Mouse (Mus musculus): Measurements from ENCODE around the gene Akap7. TPM values are rescaled to one million over a fixed set of nuclear protein-coding genes. Genes with fewer than 3 reads are reported as not detected.
"Not testable (repeated sequence)": the region's sequence is repeated elsewhere in the genome, so short reads cannot be mapped to it uniquely, and the experiment has no call there.

Akap7 gene
- total RNA-seq, 2 experiments from 2014 or later = 58.5 to 65.0 TPM

DNA sequence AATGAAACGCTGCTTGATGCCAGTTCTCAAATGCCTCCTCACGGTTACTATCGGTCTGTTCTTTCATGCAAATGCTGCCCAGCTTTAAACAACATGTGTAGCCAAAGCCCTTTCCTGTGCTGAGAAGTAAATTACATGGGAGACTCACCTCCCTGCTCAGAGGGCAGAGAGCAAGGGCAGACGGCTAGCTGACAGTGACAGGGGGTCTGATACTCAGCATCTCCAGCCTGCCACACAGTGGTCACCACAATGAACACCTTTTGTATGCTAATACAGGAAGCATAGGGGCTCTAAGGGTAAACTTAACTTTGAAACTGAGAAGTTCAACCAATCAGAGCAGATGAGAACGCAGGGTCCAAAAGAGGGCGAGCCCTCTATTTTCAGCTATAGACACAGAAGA lies 99.8 kb downstream of the Akap7 start:
- intact Hi-C loops (cut with DNase I) = no loop called here
- DNase-seq (ENCODE audit: low spot score in 2 of 2) = no peak

GRCm38 (mm10) chr10:25200691-25201090 lies 107.0 kb downstream of the Akap7 start:
- DNase-seq (ENCODE audit: low spot score in 2 of 2) = no peak
- intact Hi-C loops (cut with DNase I) = no loop called here

DNA sequence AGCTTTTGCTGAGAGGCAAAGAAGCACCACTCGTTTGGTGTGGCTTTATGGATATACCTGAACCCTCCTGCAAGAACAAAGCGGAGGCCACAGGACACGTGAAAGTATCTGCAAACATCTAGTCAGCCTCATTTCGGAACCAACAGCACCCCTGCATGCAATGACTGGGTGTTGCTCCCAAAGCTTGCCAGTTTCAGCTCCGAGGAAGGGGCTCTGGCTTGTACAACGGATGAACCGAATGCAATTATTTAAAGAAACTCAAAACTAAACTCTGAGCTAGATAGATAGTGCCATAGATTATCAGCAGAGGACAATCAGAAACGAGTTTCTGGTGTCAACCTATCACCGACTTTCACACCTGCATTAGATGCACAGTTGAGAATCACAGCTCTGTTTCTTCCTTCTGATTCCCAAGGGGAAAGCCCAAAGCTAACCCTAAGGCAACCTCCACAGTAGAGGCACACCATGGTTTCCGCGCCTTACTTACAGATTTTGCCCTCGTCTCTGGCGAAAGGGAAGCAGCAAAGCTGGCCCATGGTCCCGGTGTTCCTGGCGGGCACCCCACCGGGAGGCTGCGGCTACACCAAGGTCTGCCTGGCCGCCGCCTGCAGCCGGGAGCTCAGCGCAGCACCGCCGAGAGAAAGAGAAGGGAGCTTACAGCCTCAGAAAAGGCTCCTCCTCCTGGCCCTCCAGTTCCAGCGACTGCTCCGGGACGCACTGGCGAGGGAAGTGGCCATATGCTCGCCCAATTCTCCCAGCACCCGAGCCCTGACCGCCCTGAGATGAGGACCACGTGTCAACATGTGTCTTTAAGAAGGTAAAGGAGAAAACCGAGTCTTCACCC lies 107.9 kb downstream of the Akap7 start:
- DNase-seq (ENCODE audit: low spot score in 2 of 2) = peak; percentile 71 to 77
- intact Hi-C loops (cut with DNase I) = loop anchor here (5.0 kb wide), 1 partner anchor 47 kb away; no protein-coding TSS in a partner anchor

- intact Hi-C loops (cut with DNase I) = loop anchor here (5.0 kb wide), 1 partner anchor 46 kb away; no protein-coding TSS in a partner anchor
- DNase-seq (ENCODE audit: low spot score in 2 of 2) = peak; percentile 38 to 39
Measured at GRCm38 (mm10) chr10:25198575-25198974, 109.1 kb downstream of the Akap7 start.

GRCm38 (mm10) chr10:25198048-25198447 lies 109.6 kb downstream of the Akap7 start:
- intact Hi-C loops (cut with DNase I) = loop anchor here (5.0 kb wide), 1 partner anchor 46 kb away; no protein-coding TSS in a partner anchor
- no peak for DNase-seq (ENCODE audit: low spot score in 2 of 2)

GRCm38 (mm10) chr10:25192180-25193073 lies 115.2 kb downstream of the Akap7 start:
- intact Hi-C loops (cut with DNase I) = no loop called here
- DNase-seq (ENCODE audit: low spot score in 2 of 2) = no peak

DNA sequence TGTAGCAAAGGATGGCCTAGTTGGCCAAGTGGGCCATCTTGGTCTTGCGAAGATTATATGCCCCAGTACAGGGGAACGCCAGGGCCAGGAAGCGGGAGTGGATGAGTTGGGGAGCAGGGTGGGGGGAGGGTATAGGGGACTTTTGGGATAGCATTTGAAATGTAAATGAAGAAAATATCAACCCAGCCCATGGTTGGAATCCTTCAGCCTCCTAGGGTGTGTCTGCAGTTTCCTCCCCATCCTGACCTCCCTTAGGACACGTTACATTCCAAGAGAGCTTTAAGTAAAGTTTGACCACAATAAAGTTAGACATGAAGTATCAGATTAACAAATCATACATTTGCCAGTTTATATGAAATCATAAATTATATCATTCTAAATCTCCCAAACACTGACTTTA lies 116.5 kb downstream of the Akap7 start:
- intact Hi-C loops (cut with DNase I) = no loop called here
- DNase-seq (ENCODE audit: low spot score in 2 of 2) = no peak

- DNase-seq (ENCODE audit: low spot score in 2 of 2); intact Hi-C loops (cut with DNase I): not testable (repeated sequence)
Measured at GRCm38 (mm10) chr10:25186240-25186639, 121.4 kb downstream of the Akap7 start.

GRCm38 (mm10) chr10:25185691-25186090 lies 122.0 kb downstream of the Akap7 start:
- intact Hi-C loops (cut with DNase I) = no loop called here
- no peak for DNase-seq (ENCODE audit: low spot score in 2 of 2)

DNA sequence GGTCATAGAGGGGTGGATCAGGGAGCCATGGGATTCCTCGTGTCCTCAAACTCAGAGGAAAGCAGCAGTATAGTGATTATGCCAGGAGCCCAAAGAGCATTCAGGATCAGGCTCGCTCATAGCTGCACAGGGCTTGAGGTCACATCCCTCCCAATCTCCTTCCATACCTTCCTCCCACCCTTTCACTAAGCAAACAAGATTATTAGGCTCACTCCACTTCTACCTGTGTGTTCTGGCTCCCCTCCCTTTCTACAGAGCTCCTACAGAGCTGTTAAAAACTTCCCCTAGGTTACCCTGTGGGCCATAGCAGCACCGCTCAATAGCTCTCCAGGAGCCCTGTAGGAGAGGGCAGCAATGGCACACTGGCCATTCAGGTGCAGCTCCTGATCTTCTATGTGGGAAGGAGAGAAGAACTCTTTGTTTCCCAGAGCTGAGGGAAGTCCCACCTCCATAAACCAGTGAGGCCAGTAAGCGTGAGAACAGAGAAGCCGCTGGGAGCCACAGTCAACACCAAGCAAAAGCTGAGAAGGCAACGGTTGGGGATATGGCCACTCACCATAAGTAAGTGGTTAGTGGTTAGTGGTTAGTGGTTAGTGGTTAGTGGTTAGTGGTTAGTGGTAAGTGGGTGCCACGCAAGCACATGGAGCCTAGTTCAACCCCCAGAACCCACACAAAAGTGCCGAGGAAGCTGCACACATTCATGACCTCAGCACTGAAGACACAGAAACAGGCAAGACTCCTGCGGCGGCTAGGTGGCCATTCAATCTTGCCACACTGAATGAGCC lies 122.7 kb downstream of the Akap7 start:
- intact Hi-C loops (cut with DNase I) = no loop called here
- DNase-seq (ENCODE audit: low spot score in 2 of 2) = no peak

DNA sequence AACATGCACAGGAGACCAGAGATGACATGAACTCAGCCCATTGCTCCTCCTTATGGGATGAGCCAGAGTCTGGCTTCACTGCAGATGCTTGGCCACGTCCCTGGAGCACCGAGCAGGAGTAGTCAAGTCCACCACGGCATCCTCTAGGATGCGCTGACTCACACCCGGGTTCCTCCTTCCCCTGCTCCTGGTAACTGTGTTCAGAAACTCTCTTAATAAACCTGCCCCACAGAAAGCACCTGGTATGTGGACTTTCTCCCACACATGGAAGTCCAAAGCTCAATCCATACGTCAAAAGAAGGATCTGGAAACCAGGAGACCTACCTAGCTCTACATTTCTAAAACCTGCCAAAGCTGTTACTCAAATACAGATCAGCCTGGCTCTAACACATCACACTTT lies 124.4 kb downstream of the Akap7 start:
- intact Hi-C loops (cut with DNase I) = no loop called here
- no peak for DNase-seq (ENCODE audit: low spot score in 2 of 2)

DNA sequence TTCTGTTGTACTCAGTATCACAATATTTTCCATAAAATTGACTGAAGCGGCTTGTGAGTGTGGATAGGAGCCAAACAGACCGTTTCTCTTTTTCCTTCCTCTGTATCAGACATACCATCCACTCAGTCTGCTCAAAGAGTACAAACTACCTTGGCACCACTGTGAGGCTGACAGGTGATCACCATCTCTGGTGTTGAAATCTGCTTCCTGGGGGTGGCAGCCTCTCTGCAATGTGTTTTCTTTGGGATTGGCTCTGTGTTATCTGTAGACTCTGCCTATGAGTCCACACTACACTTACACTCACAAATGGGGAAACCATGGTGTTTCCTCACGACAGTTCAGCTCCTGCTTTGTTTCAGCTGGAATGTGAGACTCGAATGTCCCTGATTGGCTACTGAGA lies 128.6 kb downstream of the Akap7 start:
- no peak for DNase-seq (ENCODE audit: low spot score in 2 of 2)
- intact Hi-C loops (cut with DNase I) = no loop called here

GRCm38 (mm10) chr10:25177270-25177669 lies 130.4 kb downstream of the Akap7 start:
- intact Hi-C loops (cut with DNase I) = no loop called here

DNA sequence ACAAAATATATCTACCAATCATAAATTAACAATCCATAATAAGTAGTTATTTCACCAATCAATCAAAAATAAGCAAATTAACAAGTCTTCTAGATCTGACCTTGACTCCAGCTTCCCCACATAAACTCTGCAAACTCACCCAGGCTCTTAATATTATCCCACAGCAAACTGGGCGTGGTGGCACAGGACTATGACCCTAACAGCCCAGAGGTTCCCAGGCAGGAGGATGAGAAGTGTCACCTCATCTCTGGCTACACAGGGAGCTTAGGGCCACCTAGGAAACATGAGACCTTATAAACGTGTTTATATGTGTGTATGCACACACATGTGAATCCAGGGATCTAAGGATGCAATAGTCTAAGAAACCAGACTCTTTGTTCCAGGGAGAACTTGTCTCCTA lies 132.8 kb downstream of the Akap7 start:
- DNase-seq (ENCODE audit: low spot score in 2 of 2) = no peak
- intact Hi-C loops (cut with DNase I) = no loop called here

More at GRCm38 (mm10) chr10:25177270-25177669, 130.4 kb downstream of the Akap7 start:
- DNase-seq (ENCODE audit: low spot score in 2 of 2) = no peak

DNA sequence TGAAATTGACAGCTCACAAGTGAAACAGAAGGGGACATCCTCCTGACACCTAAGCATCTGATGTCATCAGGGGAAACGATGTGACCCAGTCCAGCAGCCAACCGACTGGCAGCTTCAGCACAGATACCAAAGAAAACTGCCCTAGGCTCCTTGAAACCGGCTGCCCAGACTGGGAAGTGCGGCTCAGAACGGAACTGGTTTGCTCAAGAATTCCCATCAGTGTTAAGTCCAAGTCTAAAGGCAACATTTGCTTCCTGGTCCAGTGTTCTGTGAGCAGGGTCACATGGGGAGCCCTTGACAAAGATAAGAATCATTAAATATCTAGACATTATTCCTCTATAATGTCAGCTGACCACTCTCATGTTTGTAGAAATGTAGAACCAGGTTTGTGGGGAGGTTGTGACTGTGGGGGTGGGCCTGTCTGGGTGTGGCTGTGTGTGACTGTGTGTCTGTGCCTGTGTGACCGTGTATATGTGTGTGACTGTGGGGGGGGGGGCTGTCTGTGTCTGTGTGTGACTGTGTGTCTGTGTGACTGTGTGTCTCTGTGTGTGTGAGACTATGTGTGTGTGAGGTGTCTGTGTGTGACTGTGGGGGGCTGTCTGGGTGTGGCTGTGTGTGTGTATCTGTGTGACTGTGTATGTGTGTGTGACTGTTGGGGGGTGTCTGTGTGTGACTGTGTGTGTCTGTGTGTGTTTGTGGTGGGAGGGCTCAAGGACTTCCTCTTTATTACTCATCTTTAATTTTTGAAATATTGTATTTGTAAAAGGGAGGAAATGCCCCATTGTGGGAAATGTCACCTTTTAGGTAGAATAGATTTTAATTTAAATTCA lies 140.1 kb downstream of the Akap7 start:
- DNase-seq (ENCODE audit: low spot score in 2 of 2) = no peak
- intact Hi-C loops (cut with DNase I) = no loop called here

- DNase-seq (ENCODE audit: low spot score in 2 of 2); intact Hi-C loops (cut with DNase I): not testable (repeated sequence)
Measured at GRCm38 (mm10) chr10:25163510-25163909, 144.2 kb downstream of the Akap7 start.

DNA sequence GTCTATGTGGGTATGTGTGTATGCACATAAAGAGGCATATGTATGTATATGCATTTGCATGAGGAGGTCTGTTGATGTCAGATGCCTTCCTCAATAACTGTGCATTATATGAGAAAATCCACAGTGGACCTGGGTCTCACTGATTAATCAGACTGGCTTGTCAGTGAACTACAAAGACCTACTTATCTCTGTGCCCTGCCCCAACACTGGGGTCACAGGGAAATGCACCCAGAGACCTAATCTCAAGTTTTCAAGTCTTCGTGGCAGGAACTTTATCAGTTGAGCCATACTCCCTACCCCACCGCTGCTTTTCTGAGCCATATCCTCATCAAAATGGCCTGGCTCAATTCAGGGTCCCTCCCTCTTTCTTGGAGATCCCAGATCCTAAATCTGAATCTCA lies 146.0 kb downstream of the Akap7 start:
- intact Hi-C loops (cut with DNase I) = no loop called here
- DNase-seq (ENCODE audit: low spot score in 2 of 2) = no peak

GRCm38 (mm10) chr10:25158651-25159050 lies 149.0 kb downstream of the Akap7 start:
- no peak for DNase-seq (ENCODE audit: low spot score in 2 of 2)
- intact Hi-C loops (cut with DNase I) = no loop called here

DNA sequence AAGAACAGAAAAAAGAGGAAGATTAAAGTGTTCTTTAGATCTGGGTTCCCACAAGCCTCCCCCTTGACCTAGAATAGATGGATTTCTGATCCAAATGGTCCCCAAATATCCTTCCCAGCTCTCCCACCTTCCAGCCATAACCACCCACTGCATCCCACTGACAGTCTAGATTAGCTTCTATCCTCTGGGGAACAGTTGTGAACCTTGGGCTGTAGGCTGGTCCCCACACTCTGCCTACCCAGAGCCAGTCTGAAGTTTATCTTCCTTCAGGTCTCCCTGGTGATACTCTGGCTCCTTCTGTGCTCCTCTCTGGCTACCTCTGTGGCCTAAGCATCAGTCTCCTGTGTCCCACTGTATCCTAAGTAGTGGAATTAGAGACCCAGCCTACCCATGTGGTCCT lies 150.3 kb downstream of the Akap7 start:
- DNase-seq (ENCODE audit: low spot score in 2 of 2) = no peak
- intact Hi-C loops (cut with DNase I) = no loop called here

Data from left cerebral cortex, postnatal 36 days (tissue).